Mouse (Mus musculus): Measurements from ENCODE around the gene Pfkfb3. TPM values are rescaled to one million over a fixed set of nuclear protein-coding genes. Genes with fewer than 3 reads are reported as not detected.

Gene Pfkfb3
- polyA plus RNA-seq, 1 experiment from 2014 or later, result 12.6 TPM

DNA sequence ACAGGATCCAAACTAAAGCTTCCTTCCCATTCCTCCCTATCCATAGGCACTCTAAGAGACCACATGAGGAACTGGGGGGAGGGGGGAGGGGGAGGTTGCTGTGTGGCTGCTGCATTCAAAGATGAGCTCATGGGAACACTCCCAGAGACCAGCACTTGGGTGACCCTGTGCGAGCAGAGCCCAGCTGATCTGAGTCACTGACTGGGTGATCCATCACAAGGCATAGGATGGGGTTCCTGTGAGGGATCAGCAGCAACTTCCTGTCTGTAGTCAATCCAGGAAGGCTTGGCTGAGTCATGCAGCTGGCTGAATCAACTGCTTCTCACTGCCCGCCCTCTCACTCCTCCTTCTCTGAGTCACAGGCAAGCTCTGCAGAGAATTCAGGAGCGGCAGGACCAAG, 124.3 kb downstream of the Pfkfb3 start:
- Histone ChIP-seq H3K4me2 (no peak overlapping the region), H3K9me3 (replicated peaks) (no peaks in the 10 kb centered on the region), H3K9ac (no peak overlapping the region), H3K27ac (ENCODE audit: poor library complexity, severe bottlenecking) (peak overlapping the region; percentile 67), H3K4me3 (no peak overlapping the region), H3K27me3 (replicated peaks) (no peaks in the 10 kb centered on the region), H3K36me3 (no peaks in the 10 kb centered on the region), H3K4me1 (replicated peaks) (peaks cover 29% of the 10 kb centered on the region)
- 3% methylated on average over 3 of the region's 3 CpGs for WGBS
- ATAC-seq (ENCODE audit: insufficient number of reproducible peaks, low FRiP score), result peak; percentile 84

- WGBS, result 79% methylated on average over 4 of the region's 4 CpGs
- H3K27me3 ChIP-seq (replicated peaks), result no peaks in the 10 kb centered on the region
- no peak overlapping the region for H3K27ac ChIP-seq (ENCODE audit: poor library complexity, severe bottlenecking)
- ATAC-seq (ENCODE audit: insufficient number of reproducible peaks, low FRiP score), result no peak
- H3K9me3 ChIP-seq (replicated peaks), result no peaks in the 10 kb centered on the region
- H3K36me3 ChIP-seq, result no peaks in the 10 kb centered on the region
- H3K4me3 ChIP-seq, result no peak overlapping the region
- H3K4me2 ChIP-seq, result no peak overlapping the region
- H3K4me1 ChIP-seq (replicated peaks), result peaks cover 29% of the 10 kb centered on the region
- no peak overlapping the region for H3K9ac ChIP-seq
These were observed 125.3 kb downstream of the Pfkfb3 start for GRCm38 (mm10) chr2:11428621-11429020.

- no peaks in the 10 kb centered on the region for H3K9me3 ChIP-seq (replicated peaks)
- H3K27ac ChIP-seq (ENCODE audit: poor library complexity, severe bottlenecking), result no peak overlapping the region
- no peak for ATAC-seq (ENCODE audit: insufficient number of reproducible peaks, low FRiP score)
- H3K4me2 ChIP-seq, result no peak overlapping the region
- WGBS, result 79% methylated on average over 6 of the region's 6 CpGs
- no peaks in the 10 kb centered on the region for H3K27me3 ChIP-seq (replicated peaks)
- H3K9ac ChIP-seq, result no peak overlapping the region
- H3K36me3 ChIP-seq, result no peaks in the 10 kb centered on the region
- no peak overlapping the region for H3K4me3 ChIP-seq
- H3K4me1 ChIP-seq (replicated peaks), result peaks cover 29% of the 10 kb centered on the region
These were observed 126.3 kb downstream of the Pfkfb3 start for GRCm38 (mm10) chr2:11427596-11427995.

DNA sequence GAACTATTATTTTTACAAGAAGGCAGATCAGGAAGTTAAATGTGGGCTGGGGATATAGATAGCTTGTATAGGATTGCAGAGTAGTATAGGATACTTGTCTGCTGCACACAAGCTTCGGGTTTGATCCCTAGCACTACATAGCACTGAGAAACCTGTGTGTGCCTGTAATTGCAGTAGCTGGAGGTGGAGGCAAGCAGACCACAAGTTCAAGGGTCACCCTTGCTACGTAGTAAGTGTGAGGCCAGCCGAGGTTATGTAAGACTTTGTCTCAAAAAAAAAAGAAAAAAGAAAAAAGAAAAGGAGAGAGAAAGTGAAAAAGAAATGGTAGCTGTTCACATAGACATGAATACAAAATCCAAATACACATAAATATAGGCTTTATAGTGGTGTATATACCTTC, 127.5 kb downstream of the Pfkfb3 start:
- no peak overlapping the region for H3K4me2 ChIP-seq
- no peak for ATAC-seq (ENCODE audit: insufficient number of reproducible peaks, low FRiP score)
- no peaks in the 10 kb centered on the region for H3K27me3 ChIP-seq (replicated peaks)
- H3K9me3 ChIP-seq (replicated peaks), result no peaks in the 10 kb centered on the region
- no peaks in the 10 kb centered on the region for H3K36me3 ChIP-seq
- peaks cover 29% of the 10 kb centered on the region for H3K4me1 ChIP-seq (replicated peaks)
- 43% methylated on average over 3 of the region's 3 CpGs for WGBS
- H3K4me3 ChIP-seq, result no peak overlapping the region
- H3K9ac ChIP-seq, result no peak overlapping the region
- H3K27ac ChIP-seq (ENCODE audit: poor library complexity, severe bottlenecking), result no peak overlapping the region

DNA sequence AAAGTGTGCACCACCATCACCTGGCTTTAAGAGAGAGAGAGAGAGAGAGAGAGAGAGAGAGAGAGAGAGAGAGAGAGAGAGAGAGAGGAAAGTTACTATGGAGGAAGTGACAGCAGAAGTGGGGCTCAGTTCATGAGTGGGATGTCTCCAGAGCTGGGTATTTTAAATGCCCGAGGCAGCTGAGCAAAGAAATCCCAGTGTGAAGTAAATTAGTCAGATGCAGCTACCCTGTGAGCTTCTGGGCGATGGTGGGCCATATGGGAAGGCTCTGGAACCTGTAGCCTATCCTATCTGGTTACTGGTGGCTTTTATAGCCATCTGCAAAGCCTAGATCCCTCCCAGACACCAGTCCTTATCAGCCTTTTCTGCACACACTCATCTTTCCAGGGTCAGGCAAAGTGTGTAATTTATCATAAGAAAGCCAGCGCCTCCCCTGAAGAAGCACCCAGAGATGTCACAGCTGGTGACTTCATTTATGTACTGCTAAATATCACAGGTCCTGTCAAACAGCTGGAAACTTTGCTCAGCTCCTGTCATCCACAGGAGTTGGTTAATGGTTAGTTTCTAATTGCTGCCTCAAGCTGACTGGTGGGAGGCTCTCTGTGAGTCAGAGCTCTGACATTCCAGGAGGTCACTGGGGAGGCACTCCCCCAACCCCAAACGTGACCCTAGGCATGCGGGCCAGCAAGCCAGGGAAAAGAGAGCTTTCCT, 128.3 kb downstream of the Pfkfb3 start:
- Histone ChIP-seq H3K4me2 (no peak overlapping the region), H3K27me3 (replicated peaks) (no peaks in the 10 kb centered on the region), H3K9ac (no peak overlapping the region), H3K36me3 (no peaks in the 10 kb centered on the region), H3K9me3 (replicated peaks) (no peaks in the 10 kb centered on the region), H3K27ac (ENCODE audit: poor library complexity, severe bottlenecking) (peak overlapping the region; percentile 38; the same call in 1 of the 2 replicates), H3K4me1 (replicated peaks) (peaks cover 29% of the 10 kb centered on the region), H3K4me3 (no peak overlapping the region)
- 9% methylated on average over 5 of the region's 5 CpGs for WGBS
- ATAC-seq (ENCODE audit: insufficient number of reproducible peaks, low FRiP score), result peak; percentile 46; the same call in 1 of the 2 replicates

DNA sequence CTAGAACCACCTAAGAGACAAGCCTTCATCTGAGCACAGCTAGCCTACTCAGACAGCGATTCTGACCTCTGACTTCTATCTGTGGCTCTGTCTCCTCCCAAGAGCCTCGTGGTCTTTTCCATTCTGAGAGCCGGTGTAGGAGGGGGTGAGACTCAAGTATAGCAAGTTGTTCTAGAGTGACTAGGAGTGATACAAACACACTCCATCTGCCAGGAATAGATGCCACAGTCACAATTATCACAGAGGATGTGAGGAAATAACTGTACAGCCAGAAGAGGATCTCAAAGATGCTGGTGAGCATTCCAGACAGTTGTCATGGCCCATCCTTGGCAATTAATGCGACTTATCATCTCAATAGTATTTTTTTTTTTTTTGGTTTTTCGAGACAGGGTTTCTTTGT, 129.6 kb downstream of the Pfkfb3 start:
- ATAC-seq (ENCODE audit: insufficient number of reproducible peaks, low FRiP score), result no peak
- WGBS, result 66% methylated on average over 5 of the region's 5 CpGs

GRCm38 (mm10) chr2:11423421-11423820, 130.5 kb downstream of the Pfkfb3 start:
- WGBS, result 66% methylated on average over 2 of the region's 2 CpGs
- H3K9me3 ChIP-seq (replicated peaks), result no peaks in the 10 kb centered on the region
- no peak overlapping the region for H3K4me2 ChIP-seq
- no peak overlapping the region for H3K4me3 ChIP-seq
- H3K27ac ChIP-seq (ENCODE audit: poor library complexity, severe bottlenecking), result no peak overlapping the region
- ATAC-seq (ENCODE audit: insufficient number of reproducible peaks, low FRiP score), result no peak
- H3K9ac ChIP-seq, result no peak overlapping the region
- H3K36me3 ChIP-seq, result no peaks in the 10 kb centered on the region
- no peaks in the 10 kb centered on the region for H3K27me3 ChIP-seq (replicated peaks)
- H3K4me1 ChIP-seq (replicated peaks), result peaks cover 10% of the 10 kb centered on the region

More for the DNA sequence above, 129.6 kb downstream of the Pfkfb3 start:
- Histone ChIP-seq H3K36me3 (no peaks in the 10 kb centered on the region), H3K27ac (ENCODE audit: poor library complexity, severe bottlenecking) (no peak overlapping the region), H3K9ac (no peak overlapping the region), H3K4me1 (replicated peaks) (peaks cover 19% of the 10 kb centered on the region), H3K4me3 (no peak overlapping the region), H3K9me3 (replicated peaks) (no peaks in the 10 kb centered on the region), H3K4me2 (no peak overlapping the region), H3K27me3 (replicated peaks) (no peaks in the 10 kb centered on the region)

GRCm38 (mm10) chr2:11422384-11422783, 131.5 kb downstream of the Pfkfb3 start:
- Histone ChIP-seq H3K36me3 (no peaks in the 10 kb centered on the region), H3K9me3 (replicated peaks) (no peaks in the 10 kb centered on the region), H3K4me2 (no peak overlapping the region), H3K9ac (no peak overlapping the region), H3K4me3 (no peak overlapping the region), H3K4me1 (replicated peaks) (peaks cover 8% of the 10 kb centered on the region), H3K27me3 (replicated peaks) (no peaks in the 10 kb centered on the region), H3K27ac (ENCODE audit: poor library complexity, severe bottlenecking) (no peak overlapping the region)
- no peak for ATAC-seq (ENCODE audit: insufficient number of reproducible peaks, low FRiP score)
- WGBS, result 75% methylated on average over 3 of the region's 3 CpGs

Other genes with a start within 250 kb of the Pfkfb3 start
- 101 and 103 TPM in 2 replicates for gene Rbm17, start 50.1 kb upstream of the Pfkfb3 start, polyA plus RNA-seq (2016; fragmentation: Nextera tagmentation; extraction: Ambion mirVana)
- not detected in 2 replicates for gene Gm17490, start 72.2 kb upstream of the Pfkfb3 start, polyA plus RNA-seq (2016; fragmentation: Nextera tagmentation; extraction: Ambion mirVana)
- gene Il2ra, start 88.7 kb upstream of the Pfkfb3 start, polyA plus RNA-seq (2016; fragmentation: Nextera tagmentation; extraction: Ambion mirVana), result not detected in 2 replicates
- gene Il15ra, start 151.2 kb upstream of the Pfkfb3 start, polyA plus RNA-seq (2016; fragmentation: Nextera tagmentation; extraction: Ambion mirVana), result 6.4 and 7.0 TPM in 2 replicates
- gene Fbh1, start 223.5 kb upstream of the Pfkfb3 start, polyA plus RNA-seq (2016; fragmentation: Nextera tagmentation; extraction: Ambion mirVana), result 133 and 138 TPM in 2 replicates
- 35.7 and 36.8 TPM in 2 replicates for gene Ankrd16, start 223.8 kb upstream of the Pfkfb3 start, polyA plus RNA-seq (2016; fragmentation: Nextera tagmentation; extraction: Ambion mirVana)